Mouse (Mus musculus) lung, postnatal 0 days (tissue): ENCODE results near the gene Hist2h2bb.

Source experiments
- CTCF ChIP-seq: IDR thresholded peaks from 2 replicates; pipeline ENCODE4 v1.5.1; 2016; ENCODE audit warnings: antibody characterized with exemption, mild to moderate bottlenecking
- EP300 ChIP-seq: IDR thresholded peaks from 2 replicates; pipeline ENCODE4 v1.6.1; 2016; ENCODE audit warnings: antibody characterized with exemption, mild to moderate bottlenecking, control low read depth

DNA sequence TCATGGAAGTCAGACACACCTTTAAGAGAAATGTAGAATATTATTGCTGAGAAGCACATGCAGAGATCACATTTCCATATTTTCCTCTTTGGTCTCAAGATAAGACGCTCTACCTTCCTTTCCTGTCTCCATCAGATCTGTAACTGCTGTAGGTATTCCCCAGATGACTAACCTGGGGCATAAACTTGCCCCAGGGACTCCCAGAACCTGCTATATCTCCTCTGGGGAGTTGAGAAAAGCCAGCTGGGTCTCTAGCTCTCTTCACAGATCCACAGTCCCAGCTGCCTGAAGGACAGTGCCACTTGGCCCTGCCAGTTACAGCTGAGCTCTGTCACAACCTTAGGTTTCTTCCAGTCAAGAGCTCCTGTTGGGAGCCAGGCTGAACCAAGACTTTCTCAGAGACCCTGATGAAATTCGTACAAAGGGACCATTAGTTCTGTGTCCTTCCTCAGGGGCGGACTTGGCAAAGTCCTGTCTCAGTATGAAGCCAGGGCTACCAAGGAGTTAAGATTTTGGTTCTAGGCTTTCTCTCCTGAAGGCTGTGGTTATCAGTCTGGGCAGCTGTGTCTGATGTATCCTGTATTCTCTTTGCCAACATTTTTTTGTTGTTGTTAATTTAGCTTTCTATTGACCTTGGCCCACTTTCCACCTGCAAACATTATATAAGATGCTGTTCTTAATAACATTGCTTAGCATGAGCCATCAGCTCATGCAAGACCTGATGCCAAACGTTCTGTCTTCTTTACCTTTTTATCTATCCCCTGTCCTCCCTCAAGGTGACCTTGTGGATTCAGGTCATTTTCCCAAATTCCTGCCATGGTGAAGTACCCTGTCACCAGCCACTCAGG, 38.4 kb upstream of the Hist2h2bb start:
- TF ChIP-seq CTCF = no peak
- TF ChIP-seq EP300 = no peak
